Mouse (Mus musculus): ENCODE data around the gene Mtx1. TPM values are rescaled to one million over a fixed set of nuclear protein-coding genes. Genes with fewer than 3 reads are reported as not detected.
A peak's percentile ranks its signal among the peaks of the same experiment; 100 is the strongest.

The Mtx1 gene
- polyA plus RNA-seq, 1 experiment from 2014 or later, result 238 TPM

DNA sequence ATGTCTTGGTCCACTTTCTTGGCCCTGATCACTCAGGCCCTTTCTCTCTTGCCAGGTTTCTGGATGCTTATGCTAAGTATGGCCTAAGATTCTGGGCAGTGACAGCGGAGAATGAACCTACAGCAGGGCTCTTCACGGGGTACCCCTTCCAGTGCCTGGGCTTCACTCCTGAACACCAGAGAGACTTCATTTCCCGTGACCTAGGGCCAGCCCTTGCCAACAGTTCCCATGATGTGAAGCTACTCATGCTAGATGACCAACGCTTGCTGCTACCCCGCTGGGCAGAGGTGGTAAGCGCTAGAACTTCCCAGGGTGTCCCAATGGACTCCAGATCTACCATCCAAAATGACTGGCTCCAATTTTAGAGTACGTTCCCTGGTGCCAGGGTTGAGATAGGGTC lies 20.8 kb downstream of the Mtx1 start:
- Histone ChIP-seq H3K4me1 (peaks cover 9% of the 10 kb centered on the region), H3K9me3 (replicated peaks) (no peaks in the 10 kb centered on the region), H3K4me3 (no peak overlapping the region), H3K36me3 (peaks cover 73% of the 10 kb centered on the region), H3K27me3 (ENCODE audit: low read depth, poor library complexity, severe bottlenecking) (no peaks in the 10 kb centered on the region), H3K27ac (replicated peaks) (no peak overlapping the region)
- WGBS, result 93% methylated on average over 7 of the region's 7 CpGs
- no peak for DNase-seq (ENCODE audit: low spot score)

DNA sequence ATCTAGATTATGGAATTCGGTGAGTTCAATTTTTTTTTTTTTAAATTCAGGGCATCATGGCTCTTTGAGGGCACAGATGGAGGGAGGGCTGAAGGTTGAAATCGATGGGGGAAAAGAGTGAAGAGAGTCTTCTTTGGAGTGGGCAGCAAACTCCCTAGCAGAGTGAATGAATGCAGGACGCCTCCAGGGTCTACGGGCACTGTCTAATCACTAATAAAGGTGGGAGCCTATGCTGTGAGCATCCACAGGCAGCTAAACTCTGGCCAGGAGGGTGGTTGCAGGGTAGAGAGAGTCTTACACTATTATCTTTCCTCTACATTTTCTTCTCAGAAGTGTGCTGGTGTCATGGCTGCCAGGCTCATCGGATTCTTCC lies 23.8 kb downstream of the Mtx1 start:
- Histone ChIP-seq H3K9me3 (replicated peaks) (no peaks in the 10 kb centered on the region), H3K4me1 (peaks cover 9% of the 10 kb centered on the region), H3K4me3 (peak overlapping the region; percentile 56), H3K36me3 (peaks cover 43% of the 10 kb centered on the region), H3K27me3 (ENCODE audit: low read depth, poor library complexity, severe bottlenecking) (no peaks in the 10 kb centered on the region), H3K27ac (replicated peaks) (peak overlapping the region; percentile 23)
- 45% methylated on average over 5 of the region's 5 CpGs for WGBS
- DNase-seq (ENCODE audit: low spot score), result no peak

DNA sequence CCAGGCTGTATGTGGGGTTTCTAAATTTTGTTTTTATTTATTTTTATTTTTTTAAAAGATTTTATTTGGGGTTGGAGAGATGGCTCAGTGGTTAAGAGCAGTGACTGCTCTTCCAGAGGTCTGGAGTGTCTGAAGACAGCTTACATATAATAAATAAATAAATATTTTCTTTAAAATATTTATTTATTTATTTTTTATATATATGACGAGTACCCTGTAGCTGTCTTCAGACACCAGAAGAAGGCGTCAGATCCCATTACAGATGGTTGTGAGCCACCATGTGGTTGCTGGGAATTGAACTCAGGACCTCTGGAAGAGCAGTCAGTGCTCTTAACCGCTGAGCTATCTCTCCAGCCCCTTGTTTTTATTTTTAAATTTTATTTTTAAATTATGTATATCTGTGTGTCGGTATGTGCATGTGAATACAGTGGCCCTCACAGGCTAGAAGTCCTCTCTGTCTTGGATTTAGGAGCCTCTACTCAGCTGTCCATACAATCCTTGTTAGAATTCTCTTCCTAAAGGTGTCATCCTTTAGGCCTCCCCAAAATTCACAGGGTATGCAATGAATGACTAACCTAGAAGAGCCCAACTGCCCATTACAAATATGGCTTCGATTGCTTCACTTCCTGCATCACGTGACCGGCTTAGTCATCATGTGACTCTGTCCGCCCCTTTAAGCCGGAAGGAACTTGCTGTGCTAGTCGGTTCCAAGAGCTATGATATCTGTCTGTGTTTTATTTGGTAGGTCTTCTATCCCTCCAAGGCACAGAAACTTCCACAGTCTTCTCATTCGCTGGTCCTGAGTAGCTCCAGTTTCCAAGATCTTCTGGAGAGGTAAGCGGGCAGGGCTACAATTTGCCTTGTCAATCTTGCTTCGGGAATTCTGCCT lies 24.4 kb downstream of the Mtx1 start, which contains the start of gene Gba:
Gene Gba, plus strand, starts transcription at position 676 of the 889 bp plus-strand sequence.
- H3K27me3 ChIP-seq (ENCODE audit: low read depth, poor library complexity, severe bottlenecking), result no peaks in the 10 kb centered on the region
- no peaks in the 10 kb centered on the region for H3K9me3 ChIP-seq (replicated peaks)
- H3K4me1 ChIP-seq, result peaks cover 9% of the 10 kb centered on the region
- H3K36me3 ChIP-seq, result peaks cover 37% of the 10 kb centered on the region
- 28% methylated on average over 13 of the region's 13 CpGs for WGBS
- H3K27ac ChIP-seq (replicated peaks), result peak within 1 kb of the TSS; percentile 23
- peak; percentile 87 for DNase-seq (ENCODE audit: low spot score)
- peak within 1 kb of the TSS; percentile 56 for H3K4me3 ChIP-seq

DNA sequence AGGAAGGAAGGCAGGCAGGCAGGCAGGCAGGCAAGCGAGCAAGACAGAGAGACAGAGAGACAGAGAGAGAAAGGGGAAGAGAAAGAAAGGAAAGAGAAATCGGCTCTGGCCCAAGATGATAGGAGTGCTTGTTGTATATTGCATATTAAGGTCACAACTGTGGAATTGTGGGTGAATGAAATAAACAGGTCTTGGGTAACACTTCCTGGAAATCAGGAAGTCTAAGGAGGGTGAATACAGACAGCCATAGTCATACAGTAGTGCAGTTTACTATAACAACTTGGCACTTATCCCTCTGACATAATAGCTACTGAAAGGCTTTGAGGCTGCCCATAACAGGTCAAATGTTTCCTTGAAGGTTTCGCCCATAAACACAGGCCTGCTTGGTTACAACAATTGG lies 27.0 kb downstream of the Mtx1 start:
- WGBS, result 75% methylated on average over 3 of the region's 3 CpGs
- H3K36me3 ChIP-seq, result peaks cover 10% of the 10 kb centered on the region
- no peaks in the 10 kb centered on the region for H3K9me3 ChIP-seq (replicated peaks)
- peaks cover 26% of the 10 kb centered on the region for H3K4me1 ChIP-seq
- H3K4me3 ChIP-seq, result no peak overlapping the region
- H3K27ac ChIP-seq (replicated peaks), result no peak overlapping the region
- no peak for DNase-seq (ENCODE audit: low spot score)
- no peaks in the 10 kb centered on the region for H3K27me3 ChIP-seq (ENCODE audit: low read depth, poor library complexity, severe bottlenecking)

DNA sequence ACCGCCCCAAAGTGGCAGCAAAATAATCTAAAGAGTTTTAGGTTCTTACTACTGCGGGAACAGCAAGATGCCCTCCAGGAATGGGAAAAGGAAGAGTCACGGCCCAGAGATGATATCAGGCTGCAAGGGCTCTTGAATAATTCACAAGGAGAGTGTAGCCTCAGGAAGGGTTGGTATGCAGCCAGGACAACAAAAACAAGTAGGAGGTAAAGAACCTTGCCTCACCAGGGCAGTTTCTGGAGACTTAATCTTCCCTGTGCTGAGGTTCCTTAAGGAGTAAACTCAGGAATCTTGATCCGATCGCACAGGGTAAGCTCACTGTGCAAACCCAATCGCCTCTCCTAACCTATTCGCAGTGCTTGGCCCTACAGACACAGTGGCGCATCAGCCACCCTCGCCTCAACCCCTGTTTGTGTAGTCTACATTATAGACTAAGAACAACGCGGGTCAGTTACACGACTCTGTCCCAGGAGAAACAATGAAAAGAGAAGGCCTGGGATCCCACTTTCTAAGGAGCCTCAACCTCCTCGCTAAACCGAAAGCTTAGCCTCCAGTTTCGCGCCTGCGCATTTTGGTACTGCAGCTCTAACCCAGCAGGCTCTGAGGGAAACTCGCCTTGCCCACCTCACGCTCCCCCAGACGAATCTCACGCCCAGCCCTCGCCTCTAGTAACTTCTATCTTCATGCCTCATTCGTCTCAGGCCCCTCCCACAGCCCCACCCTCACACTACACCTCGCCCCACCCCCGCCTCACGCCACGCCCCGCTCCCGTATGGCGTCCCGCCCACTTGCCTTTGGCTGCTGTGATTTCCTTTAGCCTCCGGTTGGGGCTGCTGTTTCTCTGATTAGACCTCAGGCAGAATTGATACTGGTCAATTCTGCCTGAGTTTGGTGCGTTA lies 30.7 kb downstream of the Mtx1 start:
- Histone ChIP-seq H3K36me3 (no peaks in the 10 kb centered on the region), H3K27ac (replicated peaks) (peak overlapping the region; percentile 89), H3K4me1 (peaks cover 17% of the 10 kb centered on the region), H3K27me3 (ENCODE audit: low read depth, poor library complexity, severe bottlenecking) (no peaks in the 10 kb centered on the region), H3K9me3 (replicated peaks) (no peaks in the 10 kb centered on the region), H3K4me3 (peak overlapping the region; percentile 51)
- 7% methylated on average over 33 of the region's 33 CpGs for WGBS
- peak; percentile 95 for DNase-seq (ENCODE audit: low spot score)

DNA sequence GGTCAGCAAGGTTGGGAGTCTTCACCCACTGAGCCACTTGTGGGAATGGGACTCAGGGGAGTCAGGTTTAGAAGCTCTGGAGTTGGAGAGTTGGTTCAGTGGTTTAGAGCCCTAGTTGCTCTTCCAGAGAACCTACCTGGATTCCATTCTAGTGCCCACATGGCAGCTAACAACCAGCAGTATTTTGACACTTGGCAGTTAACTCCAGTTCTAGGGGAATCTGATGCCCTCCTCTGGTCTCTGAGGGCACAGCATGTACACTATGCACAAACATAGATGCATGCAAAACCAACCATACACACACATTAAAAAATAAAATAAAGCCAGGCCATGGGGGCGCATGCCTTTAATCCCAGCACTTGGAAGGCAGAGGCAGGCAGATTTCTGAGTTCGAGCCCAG lies 33.0 kb downstream of the Mtx1 start:
- Histone ChIP-seq H3K36me3 (peaks cover 1% of the 10 kb centered on the region; the same call in 1 of the 2 replicates), H3K27ac (replicated peaks) (no peak overlapping the region), H3K4me3 (no peak overlapping the region), H3K4me1 (peaks cover 17% of the 10 kb centered on the region), H3K9me3 (replicated peaks) (no peaks in the 10 kb centered on the region), H3K27me3 (ENCODE audit: low read depth, poor library complexity, severe bottlenecking) (peaks cover under 1% of the 10 kb centered on the region; the same call in 1 of the 2 replicates)
- no peak for DNase-seq (ENCODE audit: low spot score)
- 91% methylated on average over 2 of the region's 2 CpGs for WGBS

DNA sequence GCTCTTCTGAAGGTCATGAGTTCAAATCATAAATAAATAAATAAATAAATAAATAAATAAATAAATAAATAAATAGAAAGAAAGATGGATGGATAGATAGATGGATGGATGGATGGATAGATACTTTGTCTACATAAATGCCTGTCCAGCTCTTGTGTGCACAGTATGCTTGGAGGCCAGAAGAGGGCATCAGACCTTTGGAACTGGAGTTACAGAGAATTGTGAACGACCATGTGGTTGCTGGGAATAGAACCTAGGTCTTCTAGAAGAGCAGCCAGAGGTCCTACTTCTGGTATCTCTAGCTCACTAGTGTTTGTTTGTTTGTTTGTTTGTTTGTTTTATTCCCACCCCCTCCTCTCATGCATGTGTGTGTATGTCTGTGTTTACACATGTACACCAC lies 33.5 kb downstream of the Mtx1 start:
- no peak for DNase-seq (ENCODE audit: low spot score)
- H3K9me3 ChIP-seq (replicated peaks), result no peaks in the 10 kb centered on the region

DNA sequence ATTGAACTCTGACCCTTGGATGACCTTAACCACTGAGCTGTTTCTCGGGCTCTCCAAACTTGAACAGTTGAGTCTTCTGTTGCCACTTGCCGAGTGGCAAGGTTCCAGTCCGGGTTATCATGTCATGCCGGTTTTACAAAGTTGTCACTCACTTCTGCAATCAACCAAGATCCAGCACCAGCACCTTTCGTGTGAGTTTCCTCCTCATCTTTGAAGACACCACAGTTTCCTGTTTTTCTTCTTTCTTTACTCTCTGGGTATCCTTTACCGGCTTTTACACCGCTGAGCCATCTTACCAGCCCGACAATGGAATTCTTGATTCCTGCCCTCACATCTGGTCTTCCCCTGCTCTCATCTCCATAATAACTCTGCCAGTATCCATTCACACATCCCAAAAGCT lies 36.5 kb downstream of the Mtx1 start:
- H3K27me3 ChIP-seq (ENCODE audit: low read depth, poor library complexity, severe bottlenecking), result peaks cover 24% of the 10 kb centered on the region
- DNase-seq (ENCODE audit: low spot score), result no peak
- no peak overlapping the region for H3K4me3 ChIP-seq
- 89% methylated on average over 8 of the region's 8 CpGs for WGBS
- peaks cover 29% of the 10 kb centered on the region for H3K4me1 ChIP-seq
- H3K9me3 ChIP-seq (replicated peaks), result no peaks in the 10 kb centered on the region
- H3K36me3 ChIP-seq, result peaks cover 21% of the 10 kb centered on the region
- no peak overlapping the region for H3K27ac ChIP-seq (replicated peaks)

More for the DNA sequence above, 33.5 kb downstream of the Mtx1 start:
- Histone ChIP-seq H3K4me1 (peaks cover 19% of the 10 kb centered on the region), H3K27me3 (ENCODE audit: low read depth, poor library complexity, severe bottlenecking) (peaks cover 6% of the 10 kb centered on the region), H3K4me3 (no peak overlapping the region), H3K36me3 (peaks cover 5% of the 10 kb centered on the region), H3K27ac (replicated peaks) (no peak overlapping the region)
- WGBS, result 84% methylated on average over 1 of the region's 1 CpGs

DNA sequence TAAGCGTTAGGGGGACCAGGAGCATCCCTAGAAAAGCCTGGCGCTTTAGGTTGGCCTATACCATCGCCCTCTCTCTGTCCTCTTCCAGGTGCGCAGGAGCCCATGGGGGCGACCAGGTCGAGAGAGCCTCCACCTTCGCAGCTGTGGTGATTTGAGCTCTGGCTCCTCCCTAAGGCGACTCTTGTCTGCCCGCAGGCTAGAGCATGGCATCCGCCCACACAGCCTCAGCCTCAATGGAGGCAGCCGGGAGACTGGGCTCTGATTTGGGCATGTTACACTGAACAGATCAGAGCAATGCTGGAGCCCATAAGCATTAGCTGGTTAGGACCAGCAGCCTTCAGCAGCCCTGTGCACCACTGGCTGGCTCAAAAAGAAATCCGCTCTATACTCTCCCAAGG lies 38.4 kb downstream of the Mtx1 start:
- no peak for DNase-seq (ENCODE audit: low spot score)
- Histone ChIP-seq H3K36me3 (peaks cover 24% of the 10 kb centered on the region), H3K27ac (replicated peaks) (0 out of 2 replicates have a peak overlapping the region, but pooled peaks have one; percentile 3), H3K4me1 (peaks cover 47% of the 10 kb centered on the region), H3K27me3 (ENCODE audit: low read depth, poor library complexity, severe bottlenecking) (peaks cover 24% of the 10 kb centered on the region), H3K4me3 (no peak overlapping the region), H3K9me3 (replicated peaks) (no peaks in the 10 kb centered on the region)
- 60% methylated on average over 12 of the region's 12 CpGs for WGBS

DNA sequence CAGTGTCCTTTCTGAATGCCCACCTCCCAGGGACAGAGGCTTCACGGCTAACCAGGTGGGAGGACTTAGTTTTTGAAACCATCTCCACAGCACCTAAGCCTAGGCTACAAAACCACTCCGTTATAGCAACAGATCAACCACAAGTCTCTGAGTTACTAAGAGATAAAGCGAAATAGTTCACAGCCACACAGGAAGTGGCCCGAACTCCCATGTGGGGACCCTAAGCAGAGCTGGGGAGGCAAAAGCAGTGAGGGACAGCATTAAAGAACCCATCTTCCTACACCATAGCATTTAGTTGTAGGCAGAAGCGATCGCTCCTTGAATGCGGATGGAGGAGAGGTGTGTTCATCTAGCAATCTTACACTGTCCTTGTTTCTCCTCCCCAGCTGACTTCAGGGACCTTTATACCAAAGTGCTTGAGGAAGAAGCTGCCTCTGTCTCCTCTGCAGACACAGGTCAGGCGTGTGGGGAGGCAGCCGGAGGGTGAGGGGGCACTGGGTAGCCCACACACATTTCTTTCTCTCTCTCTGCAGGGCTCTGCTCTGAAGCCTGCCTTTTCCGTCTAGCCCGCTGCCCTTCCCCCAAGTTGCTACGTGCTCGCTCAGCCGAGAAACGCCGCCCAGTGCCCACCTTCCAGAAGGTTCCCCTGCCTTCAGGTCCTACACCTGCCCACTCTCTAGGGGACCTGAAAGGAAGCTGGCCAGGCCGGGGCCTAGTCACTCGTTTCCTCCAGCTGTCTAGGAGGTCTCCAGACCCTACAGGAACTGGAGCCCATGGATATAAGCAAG lies 39.0 kb downstream of the Mtx1 start:
- Histone ChIP-seq H3K36me3 (peaks cover 24% of the 10 kb centered on the region), H3K27ac (replicated peaks) (0 out of 2 replicates have a peak overlapping the region, but pooled peaks have one; percentile 7)

DNA sequence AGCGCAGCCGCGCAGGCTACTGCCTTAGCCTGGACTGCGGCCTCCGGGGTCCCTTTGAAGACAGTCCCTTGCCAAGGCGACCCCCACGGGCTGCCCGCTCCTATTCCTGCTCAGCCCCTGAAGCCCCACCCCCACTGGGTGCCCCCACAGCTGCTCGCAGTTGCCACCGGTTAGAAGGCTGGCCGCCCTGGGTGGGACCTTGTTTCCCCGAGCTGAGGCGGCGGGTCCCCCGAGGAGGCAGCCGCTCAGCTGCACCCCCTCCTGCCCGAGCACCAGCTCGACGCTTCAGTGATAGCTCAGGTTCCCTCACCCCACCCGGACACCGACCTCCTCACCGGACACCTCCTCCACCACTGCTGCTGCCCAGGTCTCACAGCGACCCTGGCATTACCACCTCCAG lies 39.7 kb downstream of the Mtx1 start:
- 30% methylated on average over 23 of the region's 23 CpGs for WGBS
- H3K9me3 ChIP-seq (replicated peaks), result no peaks in the 10 kb centered on the region
- peaks cover 29% of the 10 kb centered on the region for H3K36me3 ChIP-seq
- DNase-seq (ENCODE audit: low spot score), result no peak
- peak overlapping the region; percentile 33 for H3K4me3 ChIP-seq
- H3K4me1 ChIP-seq, result peaks cover 60% of the 10 kb centered on the region
- H3K27me3 ChIP-seq (ENCODE audit: low read depth, poor library complexity, severe bottlenecking), result peaks cover 24% of the 10 kb centered on the region
- H3K27ac ChIP-seq (replicated peaks), result peak overlapping the region; percentile 69

More for the DNA sequence above, 39.0 kb downstream of the Mtx1 start:
- WGBS, result 62% methylated on average over 18 of the region's 18 CpGs
- Histone ChIP-seq H3K4me1 (peaks cover 53% of the 10 kb centered on the region), H3K4me3 (no peak overlapping the region), H3K27me3 (ENCODE audit: low read depth, poor library complexity, severe bottlenecking) (peaks cover 24% of the 10 kb centered on the region), H3K9me3 (replicated peaks) (no peaks in the 10 kb centered on the region)
- DNase-seq (ENCODE audit: low spot score), result no peak

DNA sequence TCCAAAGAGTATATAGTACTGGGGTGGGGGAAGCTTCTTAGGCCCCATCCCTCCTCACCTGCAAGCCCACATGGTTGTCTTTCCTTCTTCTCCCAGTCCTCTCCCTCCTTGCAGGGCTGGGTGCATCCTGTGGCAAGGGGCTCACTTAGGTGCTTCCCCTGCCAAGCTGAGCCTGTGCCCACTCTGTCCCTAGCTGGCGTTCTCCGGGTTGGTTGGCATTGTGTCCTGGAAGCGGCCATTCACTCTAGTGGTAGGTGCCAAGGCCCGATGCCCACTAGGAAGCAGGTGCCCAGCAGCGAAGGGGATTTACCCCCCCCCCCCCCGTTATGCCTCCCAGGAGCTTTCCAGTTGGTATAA lies 43.0 kb downstream of the Mtx1 start:
- WGBS, result 82% methylated on average over 6 of the region's 6 CpGs
- Histone ChIP-seq H3K4me1 (peaks cover 64% of the 10 kb centered on the region), H3K4me3 (peak overlapping the region; percentile 72), H3K9me3 (replicated peaks) (no peaks in the 10 kb centered on the region), H3K36me3 (peaks cover 61% of the 10 kb centered on the region), H3K27ac (replicated peaks) (peak overlapping the region; percentile 95), H3K27me3 (ENCODE audit: low read depth, poor library complexity, severe bottlenecking) (peaks cover 24% of the 10 kb centered on the region)
- DNase-seq (ENCODE audit: low spot score), result no peak

Data from midbrain, embryonic 10.5 days (tissue).